Mouse (Mus musculus) brain, embryonic 14.5 days (tissue): ENCODE results near the gene Smc5. TPM values are rescaled to one million over a fixed set of nuclear protein-coding genes. Genes with fewer than 3 reads are reported as not detected.

ENCODE experiments used
- DNase-seq: peaks from one replicate; pipeline ENCODE4 v3.0.0-alpha.2; 2011; ENCODE audit warnings: low read depth
- CTCF ChIP-seq: fragments of 200-500 bp; IDR thresholded peaks from 2 replicates; pipeline ENCODE4 v1.5.1; 2012; ENCODE audit warnings: inconsistent platforms, mild to moderate bottlenecking, moderate library complexity, borderline replicate concordance; ENCODE audit not compliant: insufficient read depth, insufficient read length; ENCODE audit errors: extremely low read depth
- POLR2A ChIP-seq: fragments of 200-500 bp; IDR thresholded peaks from 2 replicates; pipeline ENCODE4 v1.6.1; 2012; ENCODE audit warnings: mild to moderate bottlenecking, inconsistent platforms, borderline replicate concordance; ENCODE audit not compliant: poor library complexity, insufficient read depth, insufficient read length, severe bottlenecking; ENCODE audit errors: extremely low read depth
- polyA plus RNA-seq: library from polyadenylated mRNA; depleted of rRNA; stranded (reverse); fragments of >200 nt; gene quantifications from 2 replicates; pipeline ENCODE4 v1.2.3, GENCODE M21; 2012; rRNA removed

The Smc5 gene
- polyA plus RNA-seq: 40.9 and 46.3 TPM in 2 replicates

DNA sequence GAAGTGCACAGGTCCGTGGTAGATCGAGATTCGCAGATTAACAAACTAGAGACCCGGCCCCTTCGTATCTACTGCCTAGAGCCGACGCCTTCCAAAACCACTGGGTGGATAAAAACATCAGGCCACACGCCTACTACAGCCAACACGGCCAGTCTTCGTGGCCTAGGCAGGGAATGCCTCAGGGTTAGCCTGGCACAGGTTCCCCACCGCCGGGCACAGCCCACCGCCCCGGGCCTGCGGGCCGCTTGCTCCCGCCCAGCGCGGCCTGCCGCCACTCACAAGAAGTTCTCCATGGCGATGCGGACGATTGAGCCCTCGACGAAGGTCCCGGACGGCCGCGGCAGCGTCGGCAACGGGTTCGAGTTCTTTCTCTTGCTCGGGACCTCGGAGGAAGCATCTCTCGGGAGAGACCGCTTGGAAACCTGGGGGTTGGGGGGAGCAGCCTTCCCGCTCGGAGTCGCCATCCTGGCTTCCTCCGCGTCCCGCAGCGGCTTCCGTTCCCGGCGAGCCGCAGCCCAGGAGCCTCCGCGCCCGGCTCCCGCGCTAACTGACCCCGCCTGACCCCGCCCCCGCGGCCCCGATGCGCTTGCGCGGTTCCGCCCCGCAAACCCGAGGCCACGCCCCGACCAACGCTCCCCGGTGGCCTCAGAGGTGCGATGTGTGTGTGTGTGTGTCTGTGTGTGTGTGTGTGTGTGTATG is at the start of gene Smc5:
Gene Smc5 (minus strand): TSS at position 543 of the 699 bp plus-strand sequence.
- peak; percentile 93 for DNase-seq
- TF ChIP-seq POLR2A (peak; percentile 79), CTCF (no peak)

DNA sequence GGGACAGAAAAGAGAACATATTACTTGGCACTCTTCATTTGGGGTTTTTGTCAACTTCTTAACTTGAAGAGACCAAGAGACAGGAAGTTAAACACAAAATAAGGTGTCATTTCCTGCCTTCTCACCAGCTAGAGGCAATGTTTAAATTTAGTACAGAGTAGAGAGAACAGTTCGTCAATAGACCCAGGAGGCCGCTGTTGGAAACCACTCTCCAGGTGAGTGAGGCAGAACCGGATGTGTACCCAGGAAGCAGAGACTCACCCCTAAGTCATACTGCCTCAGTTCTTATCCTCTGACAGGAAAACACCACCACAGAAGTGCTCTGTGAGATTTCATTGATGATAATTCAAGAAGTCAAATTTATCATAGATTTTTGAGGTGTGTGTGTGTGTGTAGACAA is 49.4 kb upstream of the Smc5 start:
- TF ChIP-seq POLR2A (no peak), CTCF (no peak)
- no peak for DNase-seq

DNA sequence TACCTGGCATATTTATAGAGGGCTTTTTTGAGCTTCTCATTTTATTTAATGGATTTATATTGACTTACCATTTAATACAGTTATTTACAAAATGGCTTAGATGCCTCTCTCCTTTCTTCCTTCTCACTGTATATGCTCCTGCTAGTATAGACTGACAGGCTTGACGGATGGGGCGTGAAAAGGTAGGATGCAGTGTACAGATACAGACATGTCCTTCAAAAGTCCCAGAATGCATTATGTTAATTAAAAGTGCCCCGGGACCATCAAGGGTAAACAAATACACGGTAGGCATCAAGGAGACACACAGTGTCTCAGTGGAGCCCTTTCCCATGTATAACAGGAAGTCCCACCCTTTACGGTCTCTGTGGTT is 44.3 kb upstream of the Smc5 start:
- no peak for DNase-seq
- no peak for TF ChIP-seq CTCF

DNA sequence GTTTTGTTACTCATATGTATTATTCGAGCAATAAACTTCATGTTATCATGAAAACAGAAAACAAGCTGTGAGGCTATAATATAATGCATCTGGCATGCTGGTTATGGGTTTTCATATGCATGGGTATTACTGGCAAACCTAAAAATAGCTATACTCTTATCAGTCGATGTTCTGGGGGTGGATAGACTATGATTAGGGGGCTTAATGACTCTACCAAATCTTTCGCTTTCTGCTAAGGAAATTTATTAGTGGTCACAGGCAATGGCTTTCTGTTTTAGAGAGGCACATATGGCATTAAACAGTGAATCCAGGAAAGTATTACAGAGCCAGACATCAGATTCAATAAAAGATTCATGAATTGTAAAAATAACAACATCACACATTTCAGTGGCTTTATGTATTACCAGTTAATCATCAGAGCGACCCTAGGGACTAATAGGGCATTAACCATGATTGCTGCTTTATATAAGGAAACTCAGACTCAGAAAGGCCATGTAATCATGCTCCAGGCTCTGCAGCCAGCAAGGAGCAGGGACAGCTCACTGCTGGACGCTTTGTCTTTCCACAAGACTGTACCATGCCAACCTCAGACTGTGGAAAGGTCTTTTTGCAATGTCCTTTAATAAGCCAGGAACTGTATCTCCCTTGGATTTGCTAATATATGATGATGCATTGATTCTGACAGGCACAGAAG is 43.7 kb upstream of the Smc5 start:
- DNase-seq: peak; percentile 24
- TF ChIP-seq CTCF: no peak
- no peak for TF ChIP-seq POLR2A

DNA sequence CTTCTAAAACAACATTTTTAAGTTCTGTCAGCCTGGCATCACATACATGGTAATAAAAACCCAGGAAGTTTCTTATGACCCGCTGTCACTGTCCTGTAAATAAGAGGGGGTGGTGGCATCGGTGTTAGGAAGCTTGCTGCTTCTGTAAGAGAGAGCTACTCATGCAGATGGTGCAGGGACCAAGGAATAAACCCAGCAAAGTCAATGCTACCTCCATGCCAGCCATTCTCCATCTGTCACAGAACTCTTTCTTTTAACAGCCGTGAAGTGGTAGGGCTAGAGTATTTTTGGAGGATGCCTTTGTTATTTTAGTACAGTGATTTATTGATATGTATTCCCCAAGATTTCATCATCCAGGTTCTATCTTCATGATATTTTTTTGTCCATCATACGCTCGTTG is 43.2 kb upstream of the Smc5 start:
- no peak for TF ChIP-seq POLR2A
- TF ChIP-seq CTCF: no peak
- no peak for DNase-seq

DNA sequence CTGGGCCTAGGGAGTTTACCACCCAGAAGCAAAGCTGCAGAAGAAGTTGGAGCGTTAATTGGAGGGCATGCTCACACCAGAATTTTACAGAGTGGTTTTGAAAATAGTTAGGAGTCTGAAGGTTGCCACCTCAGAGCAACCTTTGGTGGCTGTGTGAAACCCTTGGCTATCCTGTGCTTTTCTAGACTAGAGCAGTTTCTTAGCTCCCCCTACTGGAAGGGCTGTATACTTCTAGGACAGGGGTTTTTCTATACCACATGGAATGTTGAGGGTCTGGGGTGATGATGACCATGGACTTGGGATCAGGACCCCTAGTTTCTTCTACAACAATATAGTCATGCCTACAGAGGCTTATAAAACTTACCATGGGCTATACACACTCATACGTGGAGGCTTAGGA is 36.3 kb upstream of the Smc5 start:
- TF ChIP-seq CTCF (no peak), POLR2A (no peak)
- DNase-seq: no peak

DNA sequence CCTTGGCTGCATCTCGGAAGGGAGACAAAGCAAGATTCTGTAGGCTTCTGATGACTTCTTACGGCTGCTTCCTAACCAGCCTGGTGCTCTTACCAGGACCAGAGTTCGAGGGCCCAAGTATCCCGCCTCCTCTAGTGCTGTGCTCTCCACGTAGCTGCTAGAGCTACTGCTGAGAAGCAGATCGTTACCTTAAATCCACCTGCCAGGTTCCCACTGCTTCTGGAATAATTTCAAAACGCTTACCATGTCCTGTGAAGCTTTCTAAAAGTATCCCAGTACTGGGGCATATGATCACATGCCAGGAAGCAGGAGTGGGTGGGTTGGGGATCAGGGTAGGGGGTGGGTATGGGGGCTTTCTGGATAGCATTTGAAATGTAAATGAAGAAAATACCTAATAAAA is 33.0 kb upstream of the Smc5 start:
- DNase-seq: no peak

DNA sequence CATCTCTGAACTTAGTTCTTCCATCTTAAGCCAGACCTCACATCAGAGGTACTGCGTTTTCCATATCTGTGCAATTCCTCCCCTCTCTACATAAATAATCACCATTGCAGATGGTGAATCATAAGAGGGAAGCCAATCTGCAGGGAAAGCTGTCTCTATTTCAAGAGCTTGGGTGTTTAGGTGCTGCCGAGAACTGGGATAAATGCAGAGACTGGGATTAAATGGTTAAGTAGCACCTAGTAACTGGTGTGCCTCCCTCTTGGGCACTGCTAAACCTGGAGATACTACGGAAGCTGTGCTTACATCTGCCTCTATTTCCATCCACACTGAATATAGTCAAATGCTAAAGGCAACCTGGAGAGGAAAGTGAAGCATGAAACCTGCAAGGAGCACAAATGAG is 26.3 kb upstream of the Smc5 start:
- TF ChIP-seq POLR2A (no peak), CTCF (no peak)
- DNase-seq: no peak

More for the DNA sequence above, 33.0 kb upstream of the Smc5 start:
- TF ChIP-seq POLR2A (no peak), CTCF (no peak)

DNA sequence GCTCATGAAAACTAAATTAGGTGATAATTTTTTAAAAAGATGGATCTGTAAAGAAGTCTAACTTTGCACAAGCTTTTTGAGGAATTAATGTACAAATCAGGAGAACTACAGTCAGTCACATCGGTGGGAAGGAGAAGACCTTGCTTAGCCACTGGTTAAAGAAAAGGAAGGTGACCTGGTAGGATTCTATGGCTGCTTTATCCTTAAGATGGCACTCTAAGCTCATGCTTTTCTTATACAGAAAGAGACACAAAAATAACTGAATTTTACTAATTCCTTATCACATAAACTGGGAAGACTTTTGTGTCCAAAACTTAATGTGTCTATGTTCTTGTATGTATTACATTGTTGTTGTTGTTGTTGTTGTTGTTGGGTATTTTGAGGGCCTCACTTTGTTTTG is 25.2 kb upstream of the Smc5 start:
- no peak for TF ChIP-seq CTCF
- TF ChIP-seq POLR2A: no peak
- DNase-seq: no peak

DNA sequence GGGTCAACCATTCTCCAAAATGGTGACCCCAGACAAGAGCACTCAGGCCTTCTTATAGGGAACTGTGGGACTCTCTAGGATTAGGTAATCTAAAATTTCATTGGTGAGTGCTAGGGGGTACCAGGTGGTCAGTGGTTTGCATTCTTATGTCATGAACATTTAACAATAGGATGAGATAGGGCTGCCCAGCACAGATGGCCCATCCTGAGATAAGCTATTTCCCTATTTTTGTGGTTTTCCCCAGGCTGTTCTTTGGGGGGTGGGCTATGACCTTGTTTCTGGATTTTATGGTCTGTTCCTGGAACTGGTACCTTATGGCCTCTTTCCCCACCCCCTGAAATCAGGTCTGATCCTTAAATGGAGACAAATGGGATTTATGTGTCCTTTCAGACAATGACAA is 23.5 kb upstream of the Smc5 start:
- no peak for DNase-seq
- TF ChIP-seq POLR2A (no peak), CTCF (no peak)

DNA sequence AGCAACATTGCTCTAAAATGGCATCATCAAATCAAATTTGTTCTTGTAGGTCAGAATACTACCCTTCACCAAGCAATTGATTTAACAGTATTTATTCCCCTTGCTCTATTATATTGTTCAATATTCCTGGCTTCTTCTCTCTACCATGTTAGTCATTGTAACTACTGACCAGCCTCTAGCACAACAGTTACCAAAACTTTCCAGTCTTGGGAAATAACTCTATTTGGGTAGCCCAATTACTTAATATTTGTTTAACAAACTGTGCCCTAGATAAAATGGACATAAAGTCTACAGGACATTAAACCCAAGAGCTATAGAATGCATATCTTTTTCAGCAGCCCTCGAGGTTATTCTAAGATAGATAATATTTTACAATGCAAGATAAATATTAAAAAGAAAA is 15.6 kb upstream of the Smc5 start:
- DNase-seq: no peak
- no peak for TF ChIP-seq POLR2A
- no peak for TF ChIP-seq CTCF

DNA sequence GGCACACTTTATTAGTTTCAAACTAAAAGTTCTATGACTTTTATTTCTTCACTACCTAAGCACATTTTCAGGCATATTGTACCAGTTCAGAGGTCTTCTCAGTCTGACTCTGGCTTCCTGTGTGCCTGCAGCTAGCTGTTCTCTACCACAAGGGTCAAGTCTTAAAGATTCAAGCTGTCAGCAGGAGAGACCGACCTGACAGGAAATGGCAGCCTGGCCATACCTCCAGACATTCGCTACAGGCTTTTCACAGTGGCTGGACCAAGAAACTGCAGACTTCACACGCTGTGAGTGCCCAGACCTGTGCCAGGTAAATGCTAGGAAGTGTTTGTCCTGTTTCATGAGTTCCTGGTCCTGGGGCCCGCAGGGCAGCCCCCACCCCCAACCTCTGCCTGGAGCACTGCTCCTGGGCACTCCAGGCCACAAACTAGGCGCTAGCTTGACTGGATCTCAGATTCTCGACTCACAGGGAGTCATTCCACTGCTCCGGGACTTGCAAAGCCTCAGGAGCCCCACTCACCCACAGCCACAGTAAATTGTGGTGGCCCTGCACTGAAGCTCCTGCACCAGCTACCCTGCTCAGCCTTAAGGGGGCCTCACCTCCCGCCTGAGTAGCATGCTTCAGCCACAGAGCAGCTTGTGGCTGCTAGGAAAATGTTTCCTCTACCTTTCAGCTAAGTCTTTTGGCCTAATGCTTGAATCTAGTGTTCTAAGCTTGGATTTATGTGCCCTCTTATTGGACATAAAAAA is 8.4 kb upstream of the Smc5 start:
- TF ChIP-seq CTCF (no peak), POLR2A (no peak)

DNA sequence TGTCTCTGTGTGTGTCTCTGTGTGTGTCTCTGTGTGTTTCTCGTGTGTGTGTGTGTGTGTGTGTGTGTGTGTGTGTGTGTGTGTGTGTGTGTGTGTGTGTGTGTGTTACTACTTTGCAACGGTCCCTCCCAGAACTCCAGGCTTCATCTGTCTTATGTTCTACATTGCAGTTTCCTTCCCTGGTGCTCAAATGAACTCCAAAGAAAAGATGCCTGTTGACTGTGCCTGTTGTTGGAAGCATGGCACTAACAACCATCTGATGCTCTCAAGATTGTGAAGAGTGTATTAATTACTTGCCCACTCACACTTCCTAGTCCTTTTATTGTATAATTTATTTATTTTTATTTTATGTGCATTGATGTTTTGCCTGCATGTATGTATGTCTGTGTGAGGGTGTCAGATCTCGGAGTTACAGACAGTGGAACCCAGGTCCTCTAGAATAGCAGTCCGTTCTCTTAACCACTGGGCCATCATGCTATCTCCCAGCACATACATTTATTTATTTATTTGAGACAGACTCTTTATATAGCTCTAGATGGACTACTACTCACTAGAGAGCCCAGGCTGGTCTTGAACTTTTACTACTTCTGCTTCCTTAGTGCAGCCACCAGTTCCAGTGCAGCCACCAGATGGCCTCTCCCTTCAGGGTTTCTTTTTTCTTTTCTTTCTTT is 492 bp upstream of the Smc5 start:
- TF ChIP-seq POLR2A (no peak), CTCF (no peak)
- DNase-seq: no peak

More for the DNA sequence above, 8.4 kb upstream of the Smc5 start:
- DNase-seq: no peak
